Mouse (Mus musculus): ENCODE measurements around the gene Ube2q1.

Gene Ube2q1

DNA sequence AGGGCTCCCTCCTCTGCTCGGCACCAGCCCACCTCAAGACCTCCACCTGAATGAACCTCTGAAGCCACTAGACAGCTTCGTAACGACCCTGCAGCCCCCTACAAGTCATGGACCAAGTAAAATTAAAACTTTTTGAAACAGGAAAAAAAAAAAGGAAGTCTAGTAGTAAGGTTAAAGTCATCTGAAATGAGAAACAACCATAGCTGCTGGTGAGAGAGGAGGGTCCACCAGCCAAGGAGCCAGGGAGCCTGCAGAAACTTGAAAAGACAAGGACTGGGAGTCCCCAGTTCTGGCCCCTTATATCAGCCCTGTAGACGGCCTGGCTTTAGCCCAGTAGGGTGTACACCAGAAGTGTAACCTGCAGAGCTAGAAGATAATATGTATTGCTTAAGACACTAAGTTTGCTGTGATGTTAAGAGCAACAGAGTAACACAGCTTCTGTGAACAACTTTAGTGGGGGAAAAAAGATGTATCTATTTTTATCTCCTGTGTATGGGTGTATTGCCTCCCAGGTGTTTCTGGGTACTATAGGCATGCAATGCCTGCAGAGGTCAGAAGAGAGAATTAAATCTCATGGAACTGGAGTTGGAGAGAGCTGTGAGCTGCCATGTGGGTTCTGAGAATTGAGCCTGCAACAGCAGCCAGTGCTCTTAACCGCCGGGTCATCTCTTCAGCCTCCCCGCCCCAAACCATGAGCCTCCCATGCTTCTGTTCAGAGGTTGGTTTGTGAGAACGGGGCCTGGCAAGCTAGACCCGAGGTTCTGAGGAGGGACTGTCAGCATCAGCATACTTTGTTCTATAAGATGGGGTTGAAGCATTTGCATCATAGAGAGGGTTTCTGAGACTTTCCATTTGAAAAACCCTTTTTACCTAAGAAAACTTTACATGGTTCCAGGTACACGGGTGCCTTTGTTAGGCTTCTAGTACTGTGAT is 48.4 kb downstream of the Ube2q1 start:
- peak; percentile 68 for DNase-seq

- peak; percentile 30 for DNase-seq
Observed at GRCm38 (mm10) chr3:89823594-89823993, 50.2 kb downstream of the Ube2q1 start.

DNA sequence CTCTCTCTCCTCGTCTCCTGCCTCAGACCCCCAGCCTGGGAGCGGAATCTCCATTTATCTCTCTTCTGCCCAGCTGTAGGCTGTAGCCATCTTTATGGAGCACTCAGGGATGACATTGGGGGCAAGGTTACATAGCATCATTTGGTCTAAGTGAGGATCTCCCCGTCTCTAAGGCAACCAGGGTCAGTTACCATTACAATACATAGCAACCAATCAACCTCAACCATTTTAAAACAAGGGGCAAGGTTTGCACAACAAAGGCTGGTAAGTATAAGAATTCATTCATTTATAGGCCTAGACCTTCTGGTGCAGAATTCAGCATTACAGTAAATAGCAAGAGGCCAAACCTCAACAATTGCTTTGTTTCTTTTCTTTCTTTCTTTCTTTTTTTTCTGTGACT is 52.9 kb downstream of the Ube2q1 start:
- DNase-seq, result no peak

DNA sequence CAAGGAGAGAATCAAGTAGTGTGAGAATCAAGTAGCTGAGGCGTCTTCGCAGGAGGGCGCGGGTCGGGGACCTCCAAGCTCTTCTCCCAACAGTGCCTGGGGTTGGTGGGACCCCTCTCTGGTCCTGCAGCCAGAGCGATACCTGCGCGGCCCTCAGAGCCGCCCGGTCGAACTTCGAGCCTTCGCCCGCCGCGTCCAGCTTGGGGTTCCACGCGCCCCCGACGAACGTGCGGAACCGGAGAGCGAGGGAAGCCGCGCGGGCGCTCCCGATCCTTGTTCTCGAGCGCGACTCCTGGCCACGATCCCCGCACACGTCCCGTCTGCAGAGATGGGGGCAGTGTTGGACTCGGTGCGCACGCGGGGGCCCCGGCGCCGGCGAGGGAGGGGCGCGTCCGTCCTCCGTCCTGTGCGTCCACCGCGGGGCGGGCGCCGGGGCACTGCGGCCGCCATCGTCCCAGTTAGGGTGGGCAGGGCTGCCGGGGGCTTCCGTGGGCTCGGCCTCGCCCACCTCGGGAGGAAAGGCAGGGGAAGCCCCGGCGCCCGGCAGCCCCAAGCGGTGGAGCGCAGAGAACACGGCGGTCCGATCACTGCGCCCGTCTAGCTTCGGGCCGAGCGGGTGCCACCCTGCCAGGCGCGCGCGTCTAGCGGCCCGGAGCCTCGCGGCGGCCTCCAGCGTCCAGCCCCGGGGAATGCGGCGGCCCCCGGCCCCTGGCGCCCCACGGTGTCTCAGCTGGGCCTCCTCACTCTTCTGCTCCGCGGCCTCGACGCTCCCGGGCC is 57.6 kb downstream of the Ube2q1 start, which contains the start of gene She:
Gene She, plus strand, starts transcription at position 556 of the 777 bp plus-strand sequence.
- peak; percentile 96 for DNase-seq
